Mouse (Mus musculus) A20 (cell line): Measurements from ENCODE around the gene Rfc5.
"Not testable (repeated sequence)": the region's sequence is repeated elsewhere in the genome, so short reads cannot be mapped to it uniquely, and the experiment has no call there.

ENCODE experiments used
- DNase-seq: peaks from one replicate; pipeline ENCODE4 v3.0.0-alpha.2; 2011; ENCODE audit warnings: low read depth, low spot score

Rfc5 gene

GRCm38 (mm10) chr5:117388877-117389276, at the start of gene Rfc5:
Gene Rfc5 (minus strand): TSS chr5:117389047.
- peak; percentile 97 for DNase-seq

- not testable (repeated sequence) for DNase-seq
Measured at GRCm38 (mm10) chr5:117433501-117433900, 44.7 kb upstream of the Rfc5 start.

- no peak for DNase-seq
Measured at GRCm38 (mm10) chr5:117417442-117417841, 28.6 kb upstream of the Rfc5 start.

- peak; percentile 67 for DNase-seq
Measured at GRCm38 (mm10) chr5:117415011-117415912, 26.4 kb upstream of the Rfc5 start.

GRCm38 (mm10) chr5:117414611-117415010, 25.8 kb upstream of the Rfc5 start:
- peak; percentile 27 for DNase-seq

- peak; percentile 91 for DNase-seq
Measured at GRCm38 (mm10) chr5:117413507-117414501, 25.0 kb upstream of the Rfc5 start, which contains the start of gene Ksr2. Gene Ksr2 (plus strand): TSS chr5:117414000.

- no peak for DNase-seq
Measured at GRCm38 (mm10) chr5:117409369-117409768, 20.5 kb upstream of the Rfc5 start.

GRCm38 (mm10) chr5:117408216-117408615, 19.4 kb upstream of the Rfc5 start:
- peak; percentile 77 for DNase-seq

GRCm38 (mm10) chr5:117404671-117405070, 15.8 kb upstream of the Rfc5 start:
- not testable (repeated sequence) for DNase-seq

GRCm38 (mm10) chr5:117403609-117404008, 14.8 kb upstream of the Rfc5 start:
- no peak for DNase-seq

GRCm38 (mm10) chr5:117399281-117399680, 10.4 kb upstream of the Rfc5 start:
- no peak for DNase-seq

- no peak for DNase-seq
Measured at GRCm38 (mm10) chr5:117398007-117398550, 9.2 kb upstream of the Rfc5 start.

GRCm38 (mm10) chr5:117397371-117397770, 8.5 kb upstream of the Rfc5 start:
- no peak for DNase-seq

GRCm38 (mm10) chr5:117396596-117397014, 7.8 kb upstream of the Rfc5 start:
- no peak for DNase-seq

GRCm38 (mm10) chr5:117395834-117396233, 7.0 kb upstream of the Rfc5 start:
- DNase-seq: no peak

- no peak for DNase-seq
Measured at GRCm38 (mm10) chr5:117390895-117391294, 2.0 kb upstream of the Rfc5 start.

GRCm38 (mm10) chr5:117388296-117388751, 523 bp downstream of the Rfc5 start:
- peak; percentile 88 for DNase-seq

- no peak for DNase-seq
Measured at GRCm38 (mm10) chr5:117383198-117383597, 5.6 kb downstream of the Rfc5 start.

- no peak for DNase-seq
Measured at GRCm38 (mm10) chr5:117381785-117382184, 7.1 kb downstream of the Rfc5 start.

- DNase-seq: no peak
Measured at GRCm38 (mm10) chr5:117380199-117380598, 8.6 kb downstream of the Rfc5 start.

GRCm38 (mm10) chr5:117377731-117378130, 11.1 kb downstream of the Rfc5 start:
- not testable (repeated sequence) for DNase-seq
